Comparison of ENCODE assay signal across 21 mouse cellular contexts in the genomic region with DNA sequence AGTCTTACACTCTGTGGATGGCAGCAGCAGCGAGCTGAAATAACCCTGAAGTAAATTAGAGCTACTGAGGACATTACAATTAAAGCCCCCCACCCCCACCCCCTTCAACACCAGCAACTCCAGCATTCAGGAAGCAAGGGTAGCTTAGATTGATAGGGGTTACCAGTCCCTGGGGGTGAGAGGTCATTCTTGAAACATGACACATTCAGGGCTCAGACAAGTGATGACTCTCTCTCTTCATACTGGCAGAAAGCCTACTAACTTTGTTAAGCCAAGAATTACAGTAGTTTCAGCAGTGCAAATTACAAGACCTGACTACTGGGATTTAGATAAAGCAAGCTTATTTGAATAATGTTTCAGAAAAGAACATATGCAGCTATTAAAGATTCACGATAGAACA.
DNase-seq lines count a peak whose midpoint lies in the region.
"Had no signal": no experiment of that assay in that cellular context is flagged by ENCODE, and none has a peak within 500 bp of the region (broad histone marks: within the 10 kb centered on the region; RNA-seq: fewer than 3 reads in every experiment).

No protein-coding gene starts in this region.

- no peaks in the 10 kb centered on the region for H3K27me3 ChIP-seq in embryonic facial prominence, embryonic 10.5 days (replicated peaks; ENCODE audit: low read depth, poor library complexity, severe bottlenecking)
- H3K27me3 ChIP-seq: embryonic facial prominence, embryonic 13.5 days; heart, embryonic 13.5 days; kidney, embryonic 15.5 days; megakaryocyte, embryonic 14.5 days; midbrain, embryonic 15.5 days had no signal

- peaks cover 16% of the 10 kb centered on the region for H3K4me1 ChIP-seq in embryonic facial prominence, embryonic 10.5 days
- H3K4me1 ChIP-seq: embryonic facial prominence, embryonic 13.5 days; kidney, embryonic 15.5 days; midbrain, embryonic 15.5 days had no signal

- no peak overlapping the region for H3K4me3 ChIP-seq in embryonic facial prominence, embryonic 10.5 days
- H3K4me3 ChIP-seq: embryonic facial prominence, embryonic 13.5 days; heart, embryonic 13.5 days; kidney, embryonic 15.5 days; megakaryocyte, embryonic 14.5 days; midbrain, embryonic 15.5 days; myocyte had no signal

- H3K9me3 ChIP-seq in embryonic facial prominence, embryonic 10.5 days, result no peaks in the 10 kb centered on the region
- H3K9me3 ChIP-seq: embryonic facial prominence, embryonic 13.5 days; heart, embryonic 13.5 days; kidney, embryonic 15.5 days; megakaryocyte, embryonic 14.5 days; midbrain, embryonic 15.5 days had no signal

- 63% methylated on average over 2 of the region's 2 CpGs for WGBS in embryonic facial prominence, embryonic 10.5 days

- DNase-seq in kidney, adult 9 months, result peak; percentile 8
- no peak for DNase-seq in kidney, postnatal 4 days
- peak; percentile 61 for DNase-seq in 3T3-L1 (ENCODE audit: low read depth, low spot score)
- DNase-seq in NIH3T3 (ENCODE audit: low read depth), result peak; percentile 19
- peak; percentile 14 for DNase-seq in embryonic facial prominence, embryonic 10.5 days (ENCODE audit: low spot score)
- DNase-seq in cerebellum, postnatal 14 days, result no peak
- DNase-seq in layer of hippocampus, adult 18-20 months (ENCODE audit: low spot score in 2 of 2), result no peak
- DNase-seq: adrenal gland, postnatal 14 days; cerebellum, adult 11-12 months; cerebellum, postnatal 25 days; forebrain, postnatal 0 days; heart, postnatal 36 days; liver; lung, postnatal 14 days; right cerebral cortex, postnatal 4 days had no signal

- H3K27ac ChIP-seq in embryonic facial prominence, embryonic 10.5 days (replicated peaks), result no peak overlapping the region
- H3K27ac ChIP-seq: embryonic facial prominence, embryonic 13.5 days; heart, embryonic 13.5 days; kidney, embryonic 15.5 days; midbrain, embryonic 15.5 days had no signal

- no peaks in the 10 kb centered on the region for H3K36me3 ChIP-seq in embryonic facial prominence, embryonic 10.5 days (replicated peaks)
- H3K36me3 ChIP-seq: embryonic facial prominence, embryonic 13.5 days; heart, embryonic 13.5 days; kidney, embryonic 15.5 days; midbrain, embryonic 15.5 days had no signal

Comparison
In these comparisons a context has a peak if more than half of its experiments do, and no peak if none do; other contexts are left out.
1. DNase-seq: peak in kidney, adult 9 months (single experiment), 3T3-L1 (single experiment), NIH3T3 (single experiment) and embryonic facial prominence, embryonic 10.5 days (single experiment); none in kidney, postnatal 4 days (0 of 2), cerebellum, postnatal 14 days (0 of 2) and layer of hippocampus, adult 18-20 months (0 of 2).